8 mouse cellular contexts compared by ENCODE assay signal in the genomic region with DNA sequence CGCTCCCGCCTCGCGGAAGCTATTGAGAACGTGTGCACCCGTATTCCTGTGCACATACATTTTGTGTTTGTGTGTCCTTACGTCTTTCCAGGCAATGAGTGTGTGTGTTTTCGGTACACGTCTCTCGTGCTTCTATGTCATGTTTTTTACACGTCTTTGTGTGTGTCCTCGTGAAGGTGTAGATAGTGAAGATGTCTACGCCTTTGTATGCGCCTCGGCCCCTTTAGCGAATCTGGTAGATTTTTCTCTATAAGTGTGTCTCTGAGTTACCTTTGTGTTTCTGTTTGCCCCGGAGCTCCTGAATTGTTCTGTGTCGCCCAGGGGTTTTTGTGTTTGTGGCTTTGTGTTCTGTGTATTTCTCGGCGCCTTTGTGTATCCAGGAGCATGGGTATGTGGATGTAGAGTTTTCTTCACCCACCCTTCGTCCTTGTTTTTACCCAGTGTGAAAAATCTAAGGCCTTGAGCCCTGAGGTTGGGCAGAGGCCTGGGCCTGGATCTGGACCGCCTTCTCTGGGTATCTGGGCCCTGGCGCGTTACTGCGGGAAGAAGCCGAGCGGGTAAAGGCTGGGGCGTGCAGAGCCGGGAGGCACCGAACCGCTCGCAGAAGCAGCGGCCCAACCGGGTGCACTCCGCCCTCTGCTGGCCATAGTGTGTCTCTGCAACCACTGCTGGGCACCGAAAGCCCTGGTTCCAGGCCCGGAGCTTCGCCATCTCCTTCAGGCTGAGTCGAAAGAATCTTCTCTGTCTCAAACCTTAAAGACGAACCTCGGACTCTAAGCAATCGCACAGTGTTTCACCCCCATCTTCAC. TPM values are rescaled to one million over a fixed set of nuclear protein-coding genes. Genes with fewer than 3 reads are reported as not detected.
DNase-seq lines count a peak whose midpoint lies in the region; ATAC-seq lines count a peak whose summit lies in the region.

No protein-coding gene starts in this region.

- H3K4me3 ChIP-seq in hindbrain, embryonic 12.5 days = peak overlapping the region; percentile 45

- WGBS in hindbrain, embryonic 12.5 days = 1% methylated on average over 42 of the region's 42 CpGs

- ATAC-seq in hindbrain, embryonic 12.5 days (ENCODE audit: low FRiP score) = peak; percentile 47

- H3K9me3 ChIP-seq in hindbrain, embryonic 12.5 days (replicated peaks) = no peaks in the 10 kb centered on the region

- no peaks in the 10 kb centered on the region for H3K36me3 ChIP-seq in hindbrain, embryonic 12.5 days

- peak overlapping the region; percentile 68 for H3K9ac ChIP-seq in hindbrain, embryonic 12.5 days

- DNase-seq in NIH3T3 (ENCODE audit: low read depth) = peak; percentile 78
- DNase-seq in cerebellum, postnatal 14 days = peak; percentile 87 to 90
- DNase-seq in frontal cortex, postnatal 25 days (ENCODE audit: low spot score in 2 of 2) = peak; percentile 38 to 62
- peak; percentile 50 to 55 for DNase-seq in layer of hippocampus, postnatal 14 days (ENCODE audit: low spot score in 2 of 2)
- peak; percentile 83 for DNase-seq in lung, postnatal 14 days
- DNase-seq in retina, embryonic 14.5 days (ENCODE audit: low spot score) = peak; percentile 91
- peak; percentile 85 for DNase-seq in thymus, postnatal 4 days

- peak overlapping the region; percentile 60 for H3K4me2 ChIP-seq in hindbrain, embryonic 12.5 days (replicated peaks)

- H3K4me1 ChIP-seq in hindbrain, embryonic 12.5 days = peaks cover 23% of the 10 kb centered on the region

- peak overlapping the region; percentile 76 for H3K27ac ChIP-seq in hindbrain, embryonic 12.5 days

- H3K27me3 ChIP-seq in hindbrain, embryonic 12.5 days = peaks cover 99% of the 10 kb centered on the region

RNA-seq across cellular contexts. Expression of gene Lmx1b, which starts 2.5 kb away (rescaled TPM):
- 5.0 and 5.6 TPM in 2 replicates for polyA plus RNA-seq in hindbrain, embryonic 12.5 days (2016; fragmentation: Nextera tagmentation; extraction: Ambion mirVana)
- under 1 TPM; 0.17 to 0.28 TPM for total RNA-seq in layer of hippocampus, postnatal 14 days (2021)

Comparison
In these comparisons a context has a peak if more than half of its experiments do, and no peak if none do; other contexts are left out.
1. Peak in every context shown above with its lines: DNase-seq, ATAC-seq, H3K4me3 ChIP-seq and H3K27ac ChIP-seq.